Mouse (Mus musculus): Measurements from ENCODE around the gene Coasy.

DNA sequence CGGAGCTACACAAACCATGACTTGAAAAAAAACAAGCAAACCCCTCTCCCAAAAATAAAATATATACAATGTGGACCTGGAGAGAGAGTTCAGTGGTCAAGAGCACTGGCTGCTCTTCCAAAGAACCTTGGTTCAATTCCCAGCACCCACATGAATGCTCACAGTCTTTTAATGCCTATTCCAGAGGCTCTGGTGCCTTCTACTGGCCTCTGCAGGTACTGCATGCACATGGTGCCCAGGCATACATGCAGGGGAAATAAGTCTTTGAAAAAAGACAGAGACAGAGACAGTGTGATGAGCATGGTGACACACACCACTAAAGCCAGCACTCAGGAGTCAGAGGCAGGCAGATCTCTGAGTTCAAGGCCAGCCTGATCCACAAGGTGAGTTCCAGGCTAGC, 28.4 kb upstream of the Coasy start:
- TF ChIP-seq POLR2A (IDR thresholded peaks at IDR 0.05; ENCODE audit: insufficient read depth, low read depth, low read length) (no peak), CTCF (IDR thresholded peaks at IDR 0.05; ENCODE audit: insufficient read depth, low read depth, low read length) (no peak)
